Mouse (Mus musculus) cortical plate, adult 2 months (tissue): ENCODE data around the gene Lipe. TPM values are rescaled to one million over a fixed set of nuclear protein-coding genes. Genes with fewer than 3 reads are reported as not detected.
"Not testable (repeated sequence)": the region's sequence is repeated elsewhere in the genome, so short reads cannot be mapped to it uniquely, and the experiment has no call there.

Experiments
- H3K27ac ChIP-seq: fragments of 200-500 bp; 2 replicates; pipeline ENCODE4 v1.5.1; 2012; ENCODE audit warnings: low read length, control low read depth, inconsistent platforms; ENCODE audit not compliant: insufficient read depth
- H3K4me1 ChIP-seq: fragments of 200-500 bp; 2 replicates; pipeline ENCODE4 v1.6.1; 2011; ENCODE audit warnings: low read length; ENCODE audit not compliant: control insufficient read depth, insufficient read depth
- H3K4me3 ChIP-seq: fragments of 200-500 bp; 2 replicates; pipeline ENCODE4 v1.5.1; 2011; ENCODE audit warnings: mild to moderate bottlenecking, low read length, control low read depth; ENCODE audit not compliant: insufficient read depth
- CTCF ChIP-seq: fragments of 200-500 bp; IDR thresholded peaks from 2 replicates; pipeline ENCODE4 v1.5.1; 2011; ENCODE audit warnings: mild to moderate bottlenecking, control low read depth, low read length; ENCODE audit not compliant: insufficient read depth; ENCODE audit errors: extremely low read depth
- POLR2A ChIP-seq: fragments of 200-500 bp; IDR thresholded peaks from 2 replicates; pipeline ENCODE4 v1.6.1; 2011; ENCODE audit warnings: mild to moderate bottlenecking, low read length, control low read depth; ENCODE audit not compliant: insufficient read depth; ENCODE audit errors: extremely low read depth
- polyA plus RNA-seq: library from polyadenylated mRNA; depleted of rRNA; stranded (reverse); fragments of >200 nt; gene quantifications from 2 replicates; pipeline ENCODE4 v1.2.3, GENCODE M21; 2012

The Lipe gene
- polyA plus RNA-seq, 1 experiment: 9.1 TPM

DNA sequence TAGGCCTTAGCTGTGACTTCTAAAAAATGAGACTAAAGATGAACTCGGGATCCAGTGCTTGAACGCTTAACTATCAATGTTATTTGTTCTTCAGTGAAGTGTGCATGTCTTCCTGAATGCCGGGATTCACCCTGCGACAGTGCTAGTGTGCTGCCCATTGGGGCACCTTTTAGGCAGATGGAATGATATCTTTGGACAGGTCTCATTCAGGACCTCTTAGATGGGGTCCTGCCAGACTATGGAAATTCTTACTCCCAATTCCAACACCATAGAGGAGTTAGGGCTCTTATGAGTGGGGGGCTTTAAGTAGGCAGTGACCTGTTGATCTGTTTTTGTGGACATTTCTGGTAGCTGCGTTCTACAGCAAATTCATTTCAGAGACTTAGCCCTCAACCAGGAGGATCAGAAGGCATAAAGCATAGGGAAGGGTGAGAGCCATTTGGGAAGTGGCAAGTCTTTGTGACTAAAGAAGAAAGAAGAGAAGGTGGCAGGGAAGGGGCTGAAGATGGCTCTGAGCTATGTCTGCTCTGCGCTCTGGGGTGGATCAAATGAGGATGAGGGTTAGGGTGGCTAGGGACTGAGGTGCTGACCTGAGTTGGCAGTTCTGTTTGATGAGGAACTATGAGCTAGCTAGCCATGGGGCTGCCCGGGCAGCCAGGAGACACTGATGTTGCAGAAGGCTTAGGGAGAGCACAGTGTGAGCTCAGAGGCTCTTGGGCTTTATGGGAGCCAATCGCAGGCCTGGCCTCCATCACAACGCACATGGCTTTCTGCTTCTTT lies 35.5 kb upstream of the Lipe start:
- no peaks in the 10 kb centered on the region for H3K4me1 ChIP-seq
- no peak for TF ChIP-seq CTCF
- no peak for TF ChIP-seq POLR2A
- H3K27ac ChIP-seq: peak overlapping the region; percentile 68; the same call in 1 of the 2 replicates
- H3K4me3 ChIP-seq: no peak overlapping the region

DNA sequence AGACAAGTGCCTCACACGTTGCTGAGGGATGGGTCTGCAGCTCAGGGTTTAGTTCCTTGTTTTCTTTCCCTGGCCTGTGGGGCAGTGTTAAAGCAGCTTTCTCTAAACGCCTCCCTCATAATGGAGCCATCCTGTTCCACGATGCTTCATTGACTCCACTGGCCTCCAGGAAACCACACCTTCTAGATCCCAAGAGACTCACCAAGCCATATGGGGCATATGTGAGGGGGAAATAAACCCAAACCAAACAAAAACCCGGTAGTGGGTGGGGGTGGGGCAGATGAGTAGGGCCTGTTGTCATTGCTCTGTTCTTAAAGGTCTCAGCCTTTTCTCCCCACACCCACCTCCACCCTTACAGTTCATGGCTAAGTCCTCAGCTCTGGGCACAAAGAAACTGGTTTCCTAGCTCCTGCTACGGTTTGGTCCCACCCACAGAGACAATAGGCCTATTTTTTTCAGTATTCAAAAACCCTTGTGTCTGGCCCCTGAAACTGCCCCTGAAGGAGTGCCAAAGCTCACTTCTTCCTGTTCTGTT lies 34.6 kb upstream of the Lipe start:
- H3K27ac ChIP-seq: no peak overlapping the region
- TF ChIP-seq CTCF (no peak), POLR2A (no peak)
- no peak overlapping the region for H3K4me3 ChIP-seq

DNA sequence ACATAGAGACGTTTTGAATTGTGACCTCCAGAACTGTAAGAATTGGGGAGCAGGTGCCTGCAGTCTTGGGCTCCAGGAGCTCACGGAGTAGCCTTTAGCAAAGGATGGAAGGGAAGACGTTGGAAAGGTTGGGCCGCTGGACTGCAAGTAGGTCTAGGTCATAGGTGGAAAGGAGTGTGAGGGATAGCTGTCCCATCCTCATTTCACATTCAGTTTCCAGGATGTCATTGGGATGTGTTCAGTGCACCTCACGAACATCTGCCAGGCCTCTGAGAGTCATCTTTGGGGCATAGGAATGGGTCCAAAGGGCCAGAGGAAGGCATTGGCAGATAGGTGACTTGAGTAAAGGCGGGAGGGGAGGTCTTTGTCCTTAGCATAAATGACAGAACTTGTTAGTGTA lies 33.9 kb upstream of the Lipe start:
- H3K4me1 ChIP-seq: no peaks in the 10 kb centered on the region
- TF ChIP-seq CTCF (no peak), POLR2A (no peak)
- H3K4me3 ChIP-seq: no peak overlapping the region
- H3K27ac ChIP-seq: no peak overlapping the region

More for the DNA sequence above, 34.6 kb upstream of the Lipe start:
- no peaks in the 10 kb centered on the region for H3K4me1 ChIP-seq

DNA sequence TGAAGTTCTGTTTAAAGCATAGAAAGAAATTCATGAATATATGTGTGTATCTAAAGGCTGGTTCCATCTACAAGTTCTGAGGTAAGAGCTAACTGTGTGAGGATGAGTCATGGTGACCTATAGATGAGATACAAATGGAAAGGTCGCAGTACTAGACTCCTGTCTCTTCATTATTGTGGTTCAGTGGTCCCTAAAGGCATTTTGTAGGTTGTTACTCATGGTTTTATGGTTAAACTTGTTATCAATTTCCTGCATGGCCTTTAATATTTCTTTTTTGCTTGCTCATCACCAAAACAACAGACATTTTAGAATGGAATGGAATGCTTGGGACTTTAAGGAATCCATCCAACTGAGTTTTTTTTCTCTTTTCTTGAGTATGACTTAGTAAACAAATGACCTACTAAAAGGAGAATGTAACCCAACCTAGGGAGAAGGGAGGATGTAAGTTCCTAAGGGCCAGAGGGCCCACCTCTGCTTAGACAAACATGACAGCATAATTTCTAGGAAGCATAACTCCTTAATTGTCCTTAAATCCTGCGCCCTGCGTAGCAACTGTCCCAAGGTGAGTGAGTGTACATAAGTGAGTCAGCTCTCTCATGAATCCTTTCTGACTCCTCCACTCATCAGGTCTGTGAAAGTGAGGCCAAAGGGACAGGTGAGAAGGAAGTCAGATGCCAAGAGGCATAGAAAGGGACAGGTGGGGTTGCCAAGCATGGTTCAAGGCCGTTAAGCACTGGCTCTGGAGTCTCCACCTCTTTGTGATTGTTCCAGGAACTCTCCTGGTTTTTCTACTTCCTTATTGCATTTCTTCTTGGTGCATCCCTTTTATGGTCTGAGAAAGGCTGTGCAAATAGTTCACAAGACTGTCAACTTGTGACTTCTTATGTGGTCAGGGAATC lies 31.6 kb upstream of the Lipe start:
- Histone ChIP-seq H3K4me3 (no peak overlapping the region), H3K4me1 (no peaks in the 10 kb centered on the region), H3K27ac (no peak overlapping the region)
- TF ChIP-seq CTCF (no peak), POLR2A (no peak)

DNA sequence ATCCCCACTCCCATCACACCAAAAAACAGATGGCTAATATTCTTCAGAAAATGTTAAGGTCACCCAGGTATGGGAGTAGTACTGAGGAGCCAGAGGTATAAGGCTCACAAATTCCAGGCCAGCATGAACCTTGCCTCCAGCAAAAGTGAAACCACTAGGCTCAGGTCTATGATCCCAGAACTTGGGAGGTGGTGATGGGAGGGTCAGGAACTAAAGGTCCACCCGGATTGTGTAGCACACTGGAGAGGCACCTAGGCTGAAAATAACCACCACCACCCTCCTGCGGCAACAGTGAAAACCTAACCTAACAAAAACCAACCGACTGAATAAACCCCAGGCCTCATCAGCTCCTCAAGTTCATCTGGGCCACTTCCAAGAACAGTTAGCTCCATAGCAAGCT lies 29.8 kb upstream of the Lipe start:
- Histone ChIP-seq H3K4me3 (no peak overlapping the region), H3K4me1 (no peaks in the 10 kb centered on the region), H3K27ac (no peak overlapping the region)
- TF ChIP-seq CTCF (no peak), POLR2A (no peak)

DNA sequence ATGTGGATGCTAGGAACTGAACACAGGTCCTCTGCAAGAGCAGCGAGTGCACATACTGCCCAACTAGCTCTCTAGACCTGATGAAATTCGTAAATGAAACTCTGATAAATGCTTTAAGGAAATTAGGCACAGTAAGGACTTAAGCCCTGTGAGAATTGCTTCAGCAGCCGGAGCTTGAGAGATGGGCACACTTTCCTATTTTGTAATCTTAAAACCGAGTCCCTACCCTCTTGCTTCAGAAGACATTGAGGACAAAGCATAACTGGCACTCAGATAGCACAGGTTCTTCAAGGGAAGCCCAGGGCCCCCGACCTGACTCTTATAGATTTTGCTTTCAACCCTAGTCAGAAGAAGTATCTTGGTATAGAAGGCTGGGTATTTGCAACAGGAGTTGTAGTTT lies 28.6 kb upstream of the Lipe start:
- H3K4me3 ChIP-seq: no peak overlapping the region
- TF ChIP-seq CTCF (no peak), POLR2A (no peak)

DNA sequence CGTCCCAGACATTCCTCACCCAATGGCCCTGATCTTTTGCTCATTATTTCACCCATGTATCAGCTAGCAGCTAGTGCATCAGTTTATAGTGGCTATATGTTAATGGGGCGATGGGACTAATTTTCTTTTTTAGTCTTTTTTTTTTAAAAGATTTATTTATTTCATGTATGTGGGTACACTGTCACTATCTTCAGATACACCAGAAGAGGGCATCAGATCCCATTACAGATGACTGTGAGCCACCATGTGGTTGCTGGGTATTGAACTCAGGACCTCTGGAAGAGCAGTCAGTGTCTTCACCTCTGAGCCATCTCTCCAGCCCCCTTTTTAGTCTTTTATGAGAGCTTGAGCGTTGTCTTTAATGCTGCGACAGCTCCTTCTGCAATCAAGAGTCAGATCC lies 27.9 kb upstream of the Lipe start:
- H3K4me3 ChIP-seq, H3K27ac ChIP-seq, H3K4me1 ChIP-seq: not testable (repeated sequence)

More for the DNA sequence above, 28.6 kb upstream of the Lipe start:
- no peak overlapping the region for H3K27ac ChIP-seq
- H3K4me1 ChIP-seq: no peaks in the 10 kb centered on the region

DNA sequence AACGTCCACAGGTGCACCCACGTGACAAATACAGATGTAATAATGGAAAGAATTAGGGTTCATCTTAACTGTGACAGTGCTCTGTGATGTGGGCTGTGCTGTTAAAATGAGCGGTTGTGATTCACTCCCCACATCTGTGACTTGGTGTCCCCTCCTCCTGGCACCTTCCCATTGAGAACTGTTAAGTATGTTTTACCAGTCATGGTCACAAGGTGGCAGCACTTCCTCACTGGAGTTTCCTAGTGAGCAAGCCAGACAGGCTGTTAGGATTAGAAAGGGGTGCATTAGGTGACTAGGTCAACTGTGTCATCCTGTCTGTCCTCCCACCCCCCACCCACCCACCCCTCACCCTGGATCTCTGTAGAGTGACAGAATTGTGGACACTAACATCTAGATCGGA lies 25.9 kb upstream of the Lipe start:
- Histone ChIP-seq H3K27ac (no peak overlapping the region), H3K4me3 (no peak overlapping the region), H3K4me1 (no peaks in the 10 kb centered on the region)
- TF ChIP-seq POLR2A (no peak), CTCF (peak; percentile 92)

DNA sequence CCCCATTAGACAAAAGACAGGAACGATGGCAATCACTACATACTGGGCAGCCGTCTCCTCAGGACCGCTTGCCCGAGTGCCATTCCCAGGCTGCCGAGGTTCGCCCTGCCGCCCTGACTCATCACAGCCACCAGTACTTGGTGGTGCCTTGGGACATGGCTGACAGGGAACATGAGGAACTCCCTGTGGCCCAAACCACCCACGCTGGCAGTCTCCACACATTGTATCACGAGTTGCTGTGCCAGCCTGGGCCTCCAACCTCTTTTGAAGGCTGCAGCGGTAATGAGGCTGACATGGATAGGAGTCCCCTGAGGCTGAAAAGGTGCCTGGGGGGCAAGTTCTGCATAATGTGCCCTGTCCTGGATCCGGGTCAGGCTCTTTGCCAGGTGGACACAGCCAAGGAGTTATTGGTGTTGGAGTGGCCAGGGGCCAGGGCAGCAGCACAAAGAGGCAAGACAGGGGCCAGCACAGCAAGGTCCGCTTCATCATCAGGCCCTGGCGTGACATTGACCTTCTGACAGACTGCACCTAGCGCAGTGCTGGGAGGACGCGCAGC lies 23.9 kb upstream of the Lipe start:
- no peak overlapping the region for H3K27ac ChIP-seq
- no peaks in the 10 kb centered on the region for H3K4me1 ChIP-seq
- TF ChIP-seq POLR2A (no peak), CTCF (no peak)
- no peak overlapping the region for H3K4me3 ChIP-seq

DNA sequence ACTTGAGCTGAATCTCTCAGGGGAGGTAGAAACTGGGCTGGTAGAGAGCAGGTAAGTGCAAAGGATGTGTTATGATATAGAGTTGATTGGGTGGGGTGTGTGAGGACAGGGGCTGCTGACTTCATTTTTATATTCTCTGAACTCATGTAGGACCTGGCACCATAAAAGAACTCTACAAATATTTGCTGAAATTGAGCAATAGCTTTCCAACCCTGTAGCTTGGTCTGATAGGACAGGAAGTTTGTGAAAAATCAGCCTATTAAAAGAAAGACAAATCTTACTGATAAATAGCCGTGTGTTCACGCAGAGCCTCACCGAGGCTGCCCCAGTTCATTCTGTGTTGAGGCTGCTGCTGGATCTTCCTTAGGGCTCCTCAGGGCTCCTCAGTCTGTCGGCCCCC lies 21.4 kb upstream of the Lipe start:
- H3K4me3 ChIP-seq: no peak overlapping the region
- H3K27ac ChIP-seq: no peak overlapping the region
- TF ChIP-seq CTCF: no peak
- TF ChIP-seq POLR2A: no peak
- no peaks in the 10 kb centered on the region for H3K4me1 ChIP-seq
